Mouse (Mus musculus) forebrain, embryonic 12.5 days (tissue): ENCODE measurements around the gene Vars2. TPM values are rescaled to one million over a fixed set of nuclear protein-coding genes. Genes with fewer than 3 reads are reported as not detected.

ENCODE experiments used
- ATAC-seq: fragments of 200-750 bp; cut with Nextera tagmentation; 2 replicates; pipeline ENCODE4 v1.8.0; 2017; ENCODE audit warnings: moderate TSS enrichment; ENCODE audit not compliant: low FRiP score
- H3K27ac ChIP-seq: fragments of 300-500 bp; sonication (generic); 2 replicates; pipeline ENCODE4 v1.5.1; 2016; ENCODE audit warnings: mild to moderate bottlenecking
- H3K27me3 ChIP-seq: fragments of 300-500 bp; sonication (generic); 2 replicates; pipeline ENCODE4 v1.6.1; 2016; ENCODE audit warnings: mild to moderate bottlenecking
- H3K36me3 ChIP-seq: fragments of 300-500 bp; sonication (generic); replicated peaks from 2 replicates; pipeline ENCODE4 v1.6.1; 2016; ENCODE audit warnings: mild to moderate bottlenecking
- H3K4me1 ChIP-seq: fragments of 300-500 bp; sonication (generic); 2 replicates; pipeline ENCODE4 v1.6.1; 2016
- H3K4me2 ChIP-seq: fragments of 300-500 bp; sonication (generic); 2 replicates; pipeline ENCODE4 v1.6.1; 2016; ENCODE audit warnings: mild to moderate bottlenecking, moderate library complexity
- H3K4me3 ChIP-seq: fragments of 300-500 bp; sonication (generic); replicated peaks from 2 replicates; pipeline ENCODE4 v1.5.1; 2016; ENCODE audit warnings: mild to moderate bottlenecking
- H3K9ac ChIP-seq: fragments of 300-500 bp; sonication (generic); 2 replicates; pipeline ENCODE4 v1.6.1; 2016; ENCODE audit warnings: mild to moderate bottlenecking
- H3K9me3 ChIP-seq: fragments of 300-500 bp; sonication (generic); 2 replicates; pipeline ENCODE4 v1.6.1; 2016
- WGBS: fragments of 180-500 bp; shearing (Covaris S2); methylation state at CpG from one replicate; pipeline ENCODE4 v1.1.7; 2016; 5-methylcytosine and 5-hydroxymethylcytosine counted together
- polyA plus RNA-seq: library from polyadenylated mRNA; unstranded; fragments of >200 nt; fragmentation: Nextera tagmentation; extraction: Ambion mirVana; gene quantifications from 2 replicates; pipeline ENCODE4 v1.2.1, GENCODE M21; 2016

The Vars2 gene
- polyA plus RNA-seq, 1 experiment from 2014 or later = 16.8 TPM

- WGBS = 93% methylated on average over 18 of the region's 18 CpGs
- no peaks in the 10 kb centered on the region for H3K27me3 ChIP-seq
- peaks cover 92% of the 10 kb centered on the region for H3K36me3 ChIP-seq
- ATAC-seq = no peak
- H3K9me3 ChIP-seq = no peaks in the 10 kb centered on the region
- no peak overlapping the region for H3K27ac ChIP-seq
- H3K4me1 ChIP-seq = peaks cover 16% of the 10 kb centered on the region; the same call in 1 of the 2 replicates
- no peak overlapping the region for H3K9ac ChIP-seq
- no peak overlapping the region for H3K4me2 ChIP-seq
- H3K4me3 ChIP-seq = no peak overlapping the region
These were observed 22.7 kb upstream of the Vars2 start for GRCm38 (mm10) chr17:35689936-35690645.

- no peak overlapping the region for H3K27ac ChIP-seq
- H3K36me3 ChIP-seq = peaks cover 100% of the 10 kb centered on the region
- no peak for ATAC-seq
- H3K9me3 ChIP-seq = no peaks in the 10 kb centered on the region
- H3K4me2 ChIP-seq = no peak overlapping the region
- no peak overlapping the region for H3K4me3 ChIP-seq
- H3K4me1 ChIP-seq = peaks cover 17% of the 10 kb centered on the region; the same call in 1 of the 2 replicates
- no peak overlapping the region for H3K9ac ChIP-seq
- no peaks in the 10 kb centered on the region for H3K27me3 ChIP-seq
- 90% methylated on average over 25 of the region's 25 CpGs for WGBS
These were observed 21.2 kb upstream of the Vars2 start for GRCm38 (mm10) chr17:35688347-35689175.

GRCm38 (mm10) chr17:35685061-35685460, 17.7 kb upstream of the Vars2 start:
- Histone ChIP-seq H3K36me3 (peaks cover 100% of the 10 kb centered on the region), H3K9ac (no peak overlapping the region), H3K9me3 (no peaks in the 10 kb centered on the region), H3K27ac (peak overlapping the region; percentile 31), H3K4me2 (no peak overlapping the region), H3K4me1 (peaks cover 17% of the 10 kb centered on the region; the same call in 1 of the 2 replicates), H3K27me3 (no peaks in the 10 kb centered on the region), H3K4me3 (no peak overlapping the region)
- WGBS = 81% methylated on average over 9 of the region's 9 CpGs
- ATAC-seq = peak; percentile 28; the same call in 1 of the 2 replicates

GRCm38 (mm10) chr17:35681986-35682385, 14.6 kb upstream of the Vars2 start:
- H3K27ac ChIP-seq = no peak overlapping the region
- 89% methylated on average over 13 of the region's 13 CpGs for WGBS
- no peaks in the 10 kb centered on the region for H3K27me3 ChIP-seq
- no peak overlapping the region for H3K9ac ChIP-seq
- no peaks in the 10 kb centered on the region for H3K9me3 ChIP-seq
- H3K4me3 ChIP-seq = no peak overlapping the region
- peaks cover 17% of the 10 kb centered on the region; the same call in 1 of the 2 replicates for H3K4me1 ChIP-seq
- peaks cover 74% of the 10 kb centered on the region for H3K36me3 ChIP-seq
- no peak overlapping the region for H3K4me2 ChIP-seq
- ATAC-seq = no peak

GRCm38 (mm10) chr17:35680591-35680990, 13.2 kb upstream of the Vars2 start:
- no peak overlapping the region for H3K4me2 ChIP-seq
- H3K27ac ChIP-seq = peak overlapping the region; percentile 43; the same call in 1 of the 2 replicates
- H3K27me3 ChIP-seq = no peaks in the 10 kb centered on the region
- H3K9me3 ChIP-seq = no peaks in the 10 kb centered on the region
- peak; percentile 16; the same call in 1 of the 2 replicates for ATAC-seq
- H3K4me3 ChIP-seq = no peak overlapping the region
- H3K36me3 ChIP-seq = peaks cover 60% of the 10 kb centered on the region
- WGBS = 63% methylated on average over 6 of the region's 6 CpGs
- H3K4me1 ChIP-seq = peaks cover 6% of the 10 kb centered on the region; the same call in 1 of the 2 replicates
- no peak overlapping the region for H3K9ac ChIP-seq

- Histone ChIP-seq H3K27ac (no peak within 1 kb of the TSS), H3K9me3 (no peaks in the 10 kb centered on the region), H3K4me3 (peak within 1 kb of the TSS; percentile 67), H3K36me3 (peaks cover 13% of the 10 kb centered on the region; the same call in 1 of the 2 replicates), H3K4me2 (peak within 1 kb of the TSS; percentile 91), H3K4me1 (peaks cover 11% of the 10 kb centered on the region), H3K9ac (peak within 1 kb of the TSS; percentile 86), H3K27me3 (no peaks in the 10 kb centered on the region)
- WGBS = 2% methylated on average over 23 of the region's 23 CpGs
- peak; percentile 95 for ATAC-seq
These were observed 6.1 kb upstream of the Vars2 start, which contains the start of gene Gtf2h4 for GRCm38 (mm10) chr17:35673416-35674035. Gene Gtf2h4, minus strand, starts transcription at chr17:35673739.

GRCm38 (mm10) chr17:35672527-35672926, 5.1 kb upstream of the Vars2 start:
- H3K9me3 ChIP-seq = no peaks in the 10 kb centered on the region
- peaks cover 18% of the 10 kb centered on the region for H3K4me1 ChIP-seq
- 89% methylated on average over 6 of the region's 6 CpGs for WGBS
- peaks cover 13% of the 10 kb centered on the region; the same call in 1 of the 2 replicates for H3K36me3 ChIP-seq
- H3K27me3 ChIP-seq = no peaks in the 10 kb centered on the region
- ATAC-seq = no peak
- H3K27ac ChIP-seq = no peak overlapping the region
- H3K4me2 ChIP-seq = no peak overlapping the region
- peak overlapping the region; percentile 67; the same call in 1 of the 2 replicates for H3K4me3 ChIP-seq
- no peak overlapping the region for H3K9ac ChIP-seq

- no peak overlapping the region for H3K4me3 ChIP-seq
- H3K4me1 ChIP-seq = peaks cover 20% of the 10 kb centered on the region
- peaks cover 13% of the 10 kb centered on the region; the same call in 1 of the 2 replicates for H3K36me3 ChIP-seq
- 91% methylated on average over 6 of the region's 6 CpGs for WGBS
- no peak overlapping the region for H3K4me2 ChIP-seq
- no peaks in the 10 kb centered on the region for H3K9me3 ChIP-seq
- H3K27ac ChIP-seq = no peak overlapping the region
- no peaks in the 10 kb centered on the region for H3K27me3 ChIP-seq
- ATAC-seq = no peak
- H3K9ac ChIP-seq = no peak overlapping the region
These were observed 4.5 kb upstream of the Vars2 start for GRCm38 (mm10) chr17:35671846-35672245.

- Histone ChIP-seq H3K4me1 (peaks cover 29% of the 10 kb centered on the region), H3K9ac (no peak overlapping the region), H3K27ac (no peak overlapping the region), H3K9me3 (no peaks in the 10 kb centered on the region), H3K4me2 (no peak overlapping the region), H3K27me3 (no peaks in the 10 kb centered on the region), H3K4me3 (no peak overlapping the region), H3K36me3 (peaks cover 21% of the 10 kb centered on the region; the same call in 1 of the 2 replicates)
- ATAC-seq = no peak
- WGBS = 91% methylated on average over 9 of the region's 9 CpGs
These were observed 2.3 kb upstream of the Vars2 start for GRCm38 (mm10) chr17:35669731-35670130.

GRCm38 (mm10) chr17:35666851-35667256, 538 bp downstream of the Vars2 start:
- Histone ChIP-seq H3K4me1 (peaks cover 18% of the 10 kb centered on the region), H3K9me3 (no peaks in the 10 kb centered on the region), H3K4me3 (peak overlapping the region; percentile 77), H3K27ac (peak overlapping the region; percentile 81), H3K27me3 (no peaks in the 10 kb centered on the region), H3K36me3 (peaks cover 42% of the 10 kb centered on the region), H3K4me2 (peak overlapping the region; percentile 93), H3K9ac (peak overlapping the region; percentile 82)
- 5% methylated on average over 13 of the region's 13 CpGs for WGBS
- peak; percentile 75 for ATAC-seq

GRCm38 (mm10) chr17:35665957-35666515, 1.4 kb downstream of the Vars2 start:
- Histone ChIP-seq H3K36me3 (peaks cover 50% of the 10 kb centered on the region), H3K9me3 (no peaks in the 10 kb centered on the region), H3K4me3 (no peak overlapping the region; the same call in 1 of the 2 replicates), H3K9ac (0 out of 2 replicates have a peak overlapping the region, but pooled peaks have one; percentile 25), H3K27me3 (no peaks in the 10 kb centered on the region), H3K4me1 (peaks cover 18% of the 10 kb centered on the region), H3K4me2 (no peak overlapping the region), H3K27ac (no peak overlapping the region)
- 81% methylated on average over 17 of the region's 17 CpGs for WGBS
- no peak for ATAC-seq
